Mouse (Mus musculus) frontal cortex, postnatal 25 days (tissue): ENCODE measurements around the gene Stxbp6.

ENCODE experiments used
- DNase-seq, 2 experiments: peaks; one replicate each; pipeline ENCODE4 v3.0.0; 2022; ENCODE audit warnings: low spot score in 2 of 2

Gene Stxbp6

DNA sequence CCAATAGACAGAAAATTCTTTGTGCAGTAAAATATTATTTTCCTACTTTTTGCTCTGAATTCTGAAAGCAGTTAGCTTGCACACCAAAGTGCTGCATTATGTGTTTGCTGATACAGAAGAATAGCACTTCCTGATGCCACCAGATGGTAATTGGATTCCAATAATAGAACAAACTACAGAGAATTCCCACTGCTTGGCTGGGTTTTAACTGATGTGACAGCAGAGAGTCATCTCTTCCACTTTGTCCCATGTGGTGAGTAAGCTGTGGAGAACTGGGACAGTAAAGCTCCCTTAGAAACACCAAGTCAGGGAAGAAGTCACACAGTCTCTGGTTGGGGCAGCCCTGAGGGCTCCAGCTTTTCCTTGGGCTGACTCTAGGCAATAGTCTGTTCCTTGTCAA, 270.3 kb downstream of the Stxbp6 start:
- no peak for DNase-seq
